ENCODE assay signal across 24 mouse cellular contexts in genomic region chr15:9526412-9526811, GRCm38 (mm10). TPM values are rescaled to one million over a fixed set of nuclear protein-coding genes. Genes with fewer than 3 reads are reported as not detected.
DNase-seq lines count a peak whose midpoint lies in the region; ATAC-seq lines count a peak whose summit lies in the region.
"Had no signal": no experiment of that assay in that cellular context is flagged by ENCODE, and none has a peak within 500 bp of the region (broad histone marks: within the 10 kb centered on the region; RNA-seq: fewer than 3 reads in every experiment).

No protein-coding gene starts in this region.

- no peaks in the 10 kb centered on the region for H3K27me3 ChIP-seq in splenic B cell, adult 2 months (ENCODE audit: control insufficient read depth, insufficient read depth, low read length, poor library complexity, severe bottlenecking)
- H3K27me3 ChIP-seq: forebrain, embryonic 13.5 days; hindbrain, embryonic 13.5 days had no signal

- no peaks in the 10 kb centered on the region for H3K36me3 ChIP-seq in splenic B cell, adult 2 months (ENCODE audit: control insufficient read depth, insufficient read depth, low read length, poor library complexity, severe bottlenecking)
- H3K36me3 ChIP-seq: forebrain, embryonic 10.5 days; hindbrain, embryonic 10.5 days; hindbrain, embryonic 13.5 days had no signal

- peak; percentile 42 for DNase-seq in CD4-positive helper T cell, adult 2 months (ENCODE audit: low read depth, low spot score)
- DNase-seq in T-cell, adult 2 months (ENCODE audit: low spot score) = peak; percentile 15
- DNase-seq in splenic B cell, adult 2 months (ENCODE audit: low read depth, low spot score) = peak; percentile 23
- DNase-seq in kidney, postnatal 4 days = no peak
- no peak for DNase-seq in ovary, adult 18-20 months (ENCODE audit: low spot score)
- no peak for DNase-seq in right cerebral cortex, postnatal 14 days
- DNase-seq: adrenal gland, adult 8-10 months; adrenal gland, postnatal 25 days; cerebellum, adult 11-12 months; cerebellum, adult 8-10 months; cerebellum, postnatal 10 days; cerebellum, postnatal 36 days; embryo, embryonic 11 days; gastrocnemius, adult 2 months; gastrocnemius, postnatal 14 days; heart, adult 11 months; heart, postnatal 36 days had no signal

- ATAC-seq in inflammation-experienced regulatory T-cells, adult 6 months = peak; percentile 41
- ATAC-seq: forebrain, embryonic 13.5 days; forebrain, embryonic 16.5 days; hindbrain, embryonic 16.5 days had no signal

RNA-seq across cellular contexts. Expression of gene Il7r, which starts 3.6 kb away (rescaled TPM):
- polyA plus RNA-seq in inflammation-experienced regulatory T-cells, adult 6 months (2017; shearing (Covaris generic)) = 100 to 1,000 TPM in 2 of 3 experiments, 10 to 100 TPM in 1; 91.9 to 193 (median 146) TPM
- polyA plus RNA-seq: forebrain, embryonic 10.5 days; forebrain, embryonic 13.5 days; forebrain, embryonic 16.5 days; hindbrain, embryonic 10.5 days; hindbrain, embryonic 13.5 days; hindbrain, embryonic 16.5 days had no signal

Comparison
In these comparisons a context has a peak if more than half of its experiments do, and no peak if none do; other contexts are left out.
1. DNase-seq: peak in CD4-positive helper T cell, adult 2 months (single experiment), T-cell, adult 2 months (single experiment) and splenic B cell, adult 2 months (single experiment); none in kidney, postnatal 4 days (0 of 2), ovary, adult 18-20 months (single experiment) and right cerebral cortex, postnatal 14 days (single experiment).